Mouse (Mus musculus) lung, adult 2 months (tissue): ENCODE measurements around the gene Sema4g.

Experiments
- CTCF ChIP-seq: fragments of 200-500 bp; IDR thresholded peaks from 2 replicates; pipeline ENCODE4 v1.5.1; 2011; ENCODE audit warnings: mild to moderate bottlenecking, low read length, control low read depth; ENCODE audit not compliant: insufficient read depth
- POLR2A ChIP-seq: fragments of 200-500 bp; IDR thresholded peaks from 2 replicates; pipeline ENCODE4 v1.6.1; 2011; ENCODE audit warnings: low read depth, mild to moderate bottlenecking, control low read depth, low read length, borderline replicate concordance; ENCODE audit errors: extremely low read depth

- no peak for TF ChIP-seq CTCF
- no peak for TF ChIP-seq POLR2A
Measured at GRCm38 (mm10) chr19:45003740-45004516, 15.0 kb downstream of the Sema4g start.
